Mouse (Mus musculus) myocyte (in vitro differentiated cells): ENCODE measurements at regions not wholly inside any gene's neighbourhood (a gene's known extent, or its start where the extent isn't known, plus 50 kb on each side); places are given as distances from the start of the nearest gene placed in this dataset.

ENCODE experiments used
- CEBPB ChIP-seq: IDR thresholded peaks from 2 replicates; pipeline ENCODE4 v1.6.1; 2011; ENCODE audit warnings: mild to moderate bottlenecking, moderate library complexity; ENCODE audit not compliant: poor library complexity, insufficient read depth, severe bottlenecking
- E2F4 ChIP-seq: IDR thresholded peaks from one replicate; pipeline ENCODE4 v1.6.1; 2011; ENCODE audit warnings: mild to moderate bottlenecking, control low read depth, moderate library complexity; ENCODE audit not compliant: insufficient read depth
- MAX ChIP-seq: IDR thresholded peaks from one replicate; pipeline ENCODE4 v1.6.1; 2011; ENCODE audit warnings: low read depth, mild to moderate bottlenecking, control low read depth
- MYOD1 ChIP-seq, 3 experiments: IDR thresholded peaks; one replicate each; pipeline ENCODE4 v1.6.1; 2011; ENCODE audit warnings: control low read depth in 2 of 3, low read depth in 2 of 3, mild to moderate bottlenecking in 2 of 3, moderate library complexity in 1 of 3; ENCODE audit not compliant: insufficient read length in 2 of 3, control insufficient read depth in 1 of 3
- MYOG ChIP-seq, 3 experiments: IDR thresholded peaks; one replicate each; pipeline ENCODE4 v1.6.1; 2011; ENCODE audit warnings: control low read depth in 2 of 3, low read depth in 2 of 3, mild to moderate bottlenecking in 2 of 3; ENCODE audit not compliant: insufficient read length in 2 of 3, control insufficient read depth in 1 of 3, insufficient read depth in 1 of 3
- POLR2A ChIP-seq: IDR thresholded peaks from one replicate; pipeline ENCODE4 v1.6.1; 2011; ENCODE audit warnings: low read depth, mild to moderate bottlenecking, control low read depth, moderate library complexity; ENCODE audit not compliant: insufficient read length
- POLR2AphosphoS2 ChIP-seq: IDR thresholded peaks from one replicate; pipeline ENCODE4 v1.6.1; 2011; ENCODE audit warnings: low read depth, control low read depth; ENCODE audit not compliant: insufficient read length
- REST ChIP-seq: IDR thresholded peaks from one replicate; pipeline ENCODE4 v1.6.1; 2011; ENCODE audit warnings: mild to moderate bottlenecking, control low read depth, moderate library complexity; ENCODE audit not compliant: insufficient read depth, insufficient read length
- SRF ChIP-seq: IDR thresholded peaks from one replicate; pipeline ENCODE4 v1.6.1; 2011; ENCODE audit warnings: low read depth; ENCODE audit not compliant: control insufficient read depth, insufficient read length
- TCF12 ChIP-seq: IDR thresholded peaks from one replicate; pipeline ENCODE4 v1.6.1; 2011; ENCODE audit warnings: mild to moderate bottlenecking, control low read depth; ENCODE audit not compliant: poor library complexity, insufficient read depth, severe bottlenecking
- TCF3 ChIP-seq: IDR thresholded peaks from one replicate; pipeline ENCODE4 v1.6.1; 2011; ENCODE audit warnings: low read depth, control low read depth; ENCODE audit not compliant: insufficient read length
- USF1 ChIP-seq: IDR thresholded peaks from one replicate; pipeline ENCODE4 v1.6.1; 2011; ENCODE audit warnings: low read depth, mild to moderate bottlenecking, control low read depth, moderate library complexity

GRCm38 (mm10) chr1:125491014-125491413 is 55.5 kb upstream of the Actr3 start:
- no peak for TF ChIP-seq POLR2A
- TF ChIP-seq SRF = no peak
- TF ChIP-seq TCF12 = no peak
- TF ChIP-seq POLR2AphosphoS2 = no peak
- TF ChIP-seq MAX = no peak
- TF ChIP-seq E2F4 = no peak
- TF ChIP-seq USF1 = no peak
- TF ChIP-seq MYOG (IDR thresholded peaks at IDR 0.05; ENCODE audit: control insufficient read depth in 1 of 3, insufficient read depth in 1 of 3, insufficient read length in 2 of 3, low read depth in 2 of 3) = no peak
- TF ChIP-seq CEBPB = no peak
- no peak for TF ChIP-seq TCF3
- TF ChIP-seq MYOD1 (IDR thresholded peaks at IDR 0.05; ENCODE audit: control insufficient read depth in 1 of 3, insufficient read length in 2 of 3, low read depth in 2 of 3) = no peak
- TF ChIP-seq REST = no peak
